Mouse (Mus musculus): ENCODE results near the gene Rhbdf1.

Gene Rhbdf1

GRCm38 (mm10) chr11:32190603-32191110, 31.4 kb downstream of the Rhbdf1 start:
- no peak for TF ChIP-seq GATA4 (IDR thresholded peaks at IDR 0.05; ENCODE audit: insufficient replicate concordance, low read length)

- no peak for TF ChIP-seq GATA4 (IDR thresholded peaks at IDR 0.05; ENCODE audit: insufficient replicate concordance, low read length)
These were observed 32.0 kb downstream of the Rhbdf1 start for GRCm38 (mm10) chr11:32190119-32190518.

- no peak for TF ChIP-seq GATA4 (IDR thresholded peaks at IDR 0.05; ENCODE audit: insufficient replicate concordance, low read length)
These were observed 32.7 kb downstream of the Rhbdf1 start for GRCm38 (mm10) chr11:32189434-32189833.

GRCm38 (mm10) chr11:32188881-32189280, 33.2 kb downstream of the Rhbdf1 start:
- TF ChIP-seq GATA4 (IDR thresholded peaks at IDR 0.05; ENCODE audit: insufficient replicate concordance, low read length): no peak

- no peak for TF ChIP-seq GATA4 (IDR thresholded peaks at IDR 0.05; ENCODE audit: insufficient replicate concordance, low read length)
These were observed 34.8 kb downstream of the Rhbdf1 start for GRCm38 (mm10) chr11:32187256-32187655.

GRCm38 (mm10) chr11:32186031-32186430, 36.1 kb downstream of the Rhbdf1 start:
- no peak for TF ChIP-seq GATA4 (IDR thresholded peaks at IDR 0.05; ENCODE audit: insufficient replicate concordance, low read length)

- no peak for TF ChIP-seq GATA4 (IDR thresholded peaks at IDR 0.05; ENCODE audit: insufficient replicate concordance, low read length)
These were observed 37.6 kb downstream of the Rhbdf1 start for GRCm38 (mm10) chr11:32184469-32184868.

- TF ChIP-seq GATA4 (IDR thresholded peaks at IDR 0.05; ENCODE audit: insufficient replicate concordance, low read length): peak; percentile 9; the same call in 1 of the 2 replicates
These were observed 39.9 kb downstream of the Rhbdf1 start for GRCm38 (mm10) chr11:32181973-32182868.

GRCm38 (mm10) chr11:32181246-32181645, 40.9 kb downstream of the Rhbdf1 start:
- no peak for TF ChIP-seq GATA4 (IDR thresholded peaks at IDR 0.05; ENCODE audit: insufficient replicate concordance, low read length)

- TF ChIP-seq GATA4 (IDR thresholded peaks at IDR 0.05; ENCODE audit: insufficient replicate concordance, low read length): no peak
These were observed 43.6 kb downstream of the Rhbdf1 start for GRCm38 (mm10) chr11:32178506-32178905.

- no peak for TF ChIP-seq GATA4 (IDR thresholded peaks at IDR 0.05; ENCODE audit: insufficient replicate concordance, low read length)
These were observed 55.4 kb downstream of the Rhbdf1 start for GRCm38 (mm10) chr11:32166683-32167082.

GRCm38 (mm10) chr11:32161922-32162804, 59.9 kb downstream of the Rhbdf1 start:
- no peak for TF ChIP-seq GATA4 (IDR thresholded peaks at IDR 0.05; ENCODE audit: insufficient replicate concordance, low read length)

GRCm38 (mm10) chr11:32161500-32161899, 60.6 kb downstream of the Rhbdf1 start:
- TF ChIP-seq GATA4 (IDR thresholded peaks at IDR 0.05; ENCODE audit: insufficient replicate concordance, low read length): no peak

GRCm38 (mm10) chr11:32160341-32160740, 61.8 kb downstream of the Rhbdf1 start:
- TF ChIP-seq GATA4 (IDR thresholded peaks at IDR 0.05; ENCODE audit: insufficient replicate concordance, low read length): no peak
